Mouse (Mus musculus): Measurements from ENCODE around the gene Rasal2. TPM values are rescaled to one million over a fixed set of nuclear protein-coding genes. Genes with fewer than 3 reads are reported as not detected.

Gene Rasal2
- total and polyA plus RNA-seq, 3 experiments: 1.5 to 3.2 TPM; not detected in 1

Other genes starting within 250 kb of the Rasal2 start
- 0.12 TPM in 1 of 2 replicates, not detected in the other for gene Cryzl2, start 46.0 kb upstream of the Rasal2 start, total RNA-seq (2012; rRNA removed)
- under 1 TPM in 1 of 2 experiments, not detected in 1; 0.04 TPM for gene Cryzl2, start 46.0 kb upstream of the Rasal2 start, polyA plus RNA-seq (2012; ENCODE audit: insufficient read depth in 1 of 2, insufficient read length in 2 of 2, low read depth in 1 of 2, low replicate concordance in 2 of 2, missing spikeins in 1 of 2)
- 0.03 and 0.04 TPM in 2 replicates for gene Sec16b, start 94.1 kb upstream of the Rasal2 start, total RNA-seq (2012; rRNA removed)
- gene Sec16b, start 94.1 kb upstream of the Rasal2 start, polyA plus RNA-seq (2012; ENCODE audit: insufficient read depth in 1 of 2, insufficient read length in 2 of 2, low read depth in 1 of 2, low replicate concordance in 2 of 2, missing spikeins in 1 of 2): under 1 TPM in 1 of 2 experiments, not detected in 1; 0.03 TPM

Measured in MEL (cell line).